Mouse (Mus musculus): ENCODE results near the gene Prr36.
A peak's percentile ranks its signal among the peaks of the same experiment; 100 is the strongest.

GRCm38 (mm10) chr8:4192807-4193587 lies 24.3 kb downstream of the Prr36 start:
- TF ChIP-seq CTCF (IDR thresholded peaks at IDR 0.05; ENCODE audit: low read depth, low read length): peak; percentile 81
- no peak for TF ChIP-seq GATA1 (IDR thresholded peaks at IDR 0.05; ENCODE audit: borderline replicate concordance, low read length)

Measured in G1E (cell line).